Mouse (Mus musculus) thymus, postnatal 14 days (tissue): ENCODE measurements around the gene Rsrc1.
"Not testable (repeated sequence)": the region's sequence is repeated elsewhere in the genome, so short reads cannot be mapped to it uniquely, and the experiment has no call there.

ENCODE experiments used
- DNase-seq: peaks from one replicate; pipeline ENCODE4 v3.0.0; 2021

The Rsrc1 gene

DNA sequence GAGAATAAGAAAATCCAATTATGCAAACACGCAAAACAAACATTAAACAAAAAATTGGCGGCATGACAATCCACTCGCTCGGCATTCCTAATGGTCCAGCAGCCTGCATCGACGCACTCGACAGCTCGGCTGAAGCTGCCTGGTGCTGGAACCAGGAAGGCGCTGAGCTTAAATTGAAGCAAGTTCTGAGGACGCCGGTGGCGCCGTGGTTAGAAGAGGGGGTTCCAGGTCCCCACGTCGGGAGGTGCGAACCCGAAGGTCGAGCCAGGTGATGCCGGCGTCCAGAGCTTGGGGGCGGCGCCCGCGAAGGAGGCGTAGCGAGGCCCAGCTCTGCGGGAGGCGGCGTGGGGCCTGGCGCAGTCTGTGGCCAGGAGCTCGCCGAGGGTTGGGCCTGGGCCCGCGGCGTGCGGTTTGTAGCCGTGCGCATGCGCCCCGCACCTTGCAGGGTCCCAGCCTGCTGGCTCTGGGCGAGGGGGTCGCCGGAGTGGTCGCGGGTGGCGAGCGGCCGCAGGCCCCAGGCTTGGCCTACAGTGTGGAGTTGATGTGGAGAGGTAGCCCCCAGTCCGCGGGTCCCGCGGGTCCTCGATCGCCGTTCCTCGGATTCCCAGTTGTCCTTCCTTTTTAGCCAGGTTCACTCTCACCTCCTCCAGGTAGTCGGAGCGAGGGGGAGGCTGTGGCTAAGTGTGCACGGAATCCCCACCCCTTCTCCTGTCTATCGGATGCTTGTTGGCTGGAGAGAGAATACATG lies 4.5 kb downstream of the Rsrc1 start:
- peak; percentile 77 for DNase-seq

DNA sequence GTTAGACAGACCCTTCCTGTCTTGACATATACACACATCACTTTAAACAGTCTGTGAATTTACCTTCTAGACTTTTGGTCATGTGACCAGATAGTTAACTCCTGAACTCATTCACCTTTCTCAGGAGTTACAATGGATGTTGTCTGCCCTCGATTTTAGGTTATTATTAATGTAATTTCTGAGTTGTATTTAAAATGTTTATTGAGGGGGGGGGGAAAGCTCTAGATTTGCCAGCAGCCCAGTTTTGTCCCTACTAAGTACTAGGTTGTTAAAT lies 5.0 kb downstream of the Rsrc1 start:
- DNase-seq, result no peak

DNA sequence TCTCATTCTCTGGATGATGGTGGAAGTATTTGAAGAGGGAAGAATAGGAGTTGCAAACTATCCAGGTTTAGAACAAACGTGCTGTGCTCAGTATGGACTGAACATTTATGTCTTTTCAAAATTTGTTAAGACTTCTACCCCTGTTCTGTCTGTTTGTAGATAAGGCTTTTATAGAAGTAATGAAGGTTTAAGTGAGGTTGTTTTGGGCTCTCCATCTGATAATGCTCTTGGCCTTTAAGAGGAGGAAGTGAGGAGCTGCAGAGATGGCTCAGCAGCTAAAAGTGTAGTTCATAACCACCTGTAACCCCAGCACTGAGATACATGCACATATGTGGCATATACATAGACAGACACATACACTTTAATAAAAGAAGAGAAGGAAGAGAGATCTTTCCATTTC lies 15.6 kb downstream of the Rsrc1 start:
- DNase-seq, result no peak

DNA sequence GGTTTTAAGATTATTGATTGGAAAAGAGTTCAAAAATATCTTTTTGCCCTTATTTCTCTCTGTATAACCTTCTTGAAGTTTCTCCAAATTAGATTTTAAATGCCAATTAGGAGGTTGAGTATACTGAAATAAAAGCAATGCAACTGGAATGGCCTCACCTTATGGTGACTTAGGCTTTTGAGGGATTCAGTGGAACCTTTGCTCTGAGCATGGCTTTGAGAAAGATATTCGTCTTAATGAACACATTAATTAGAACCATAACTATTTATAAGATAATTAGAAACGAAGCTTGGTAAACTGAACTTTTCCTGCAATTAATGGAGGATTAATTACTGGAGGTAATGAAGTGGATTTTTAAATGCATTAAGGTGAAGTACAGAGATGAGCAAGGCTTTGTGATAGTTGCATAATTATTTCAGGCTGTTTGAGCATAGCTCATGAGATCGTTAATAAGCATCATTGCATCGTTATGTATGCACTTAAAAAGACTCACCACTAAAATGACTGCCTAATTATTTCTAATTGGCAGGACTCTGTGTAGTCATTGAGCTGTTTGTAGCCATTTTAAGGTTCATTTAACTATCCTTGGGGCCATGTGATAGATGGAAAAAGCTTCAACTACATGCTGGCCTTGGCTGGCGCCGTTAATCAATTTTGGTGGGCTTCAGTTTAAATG lies 55.3 kb downstream of the Rsrc1 start:
- no peak for DNase-seq

DNA sequence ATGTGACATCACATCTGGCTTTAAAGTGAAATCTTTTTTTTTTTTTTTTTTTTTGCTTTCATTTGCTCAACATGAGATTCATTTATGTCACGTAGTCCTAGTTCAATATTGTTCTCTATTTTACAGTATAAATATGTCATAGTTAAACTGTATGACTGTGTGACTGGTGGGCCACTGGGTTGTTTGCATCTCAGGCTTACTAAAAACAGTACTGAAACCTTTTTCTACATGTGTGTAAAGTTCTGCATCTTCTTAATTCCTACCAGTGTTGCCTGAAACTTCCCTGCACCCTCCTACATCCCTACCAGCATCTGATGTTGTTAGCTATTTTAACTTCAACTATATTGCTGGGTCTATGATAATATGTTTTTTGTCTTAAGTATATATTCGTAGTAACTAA lies 78.6 kb downstream of the Rsrc1 start:
- no peak for DNase-seq

DNA sequence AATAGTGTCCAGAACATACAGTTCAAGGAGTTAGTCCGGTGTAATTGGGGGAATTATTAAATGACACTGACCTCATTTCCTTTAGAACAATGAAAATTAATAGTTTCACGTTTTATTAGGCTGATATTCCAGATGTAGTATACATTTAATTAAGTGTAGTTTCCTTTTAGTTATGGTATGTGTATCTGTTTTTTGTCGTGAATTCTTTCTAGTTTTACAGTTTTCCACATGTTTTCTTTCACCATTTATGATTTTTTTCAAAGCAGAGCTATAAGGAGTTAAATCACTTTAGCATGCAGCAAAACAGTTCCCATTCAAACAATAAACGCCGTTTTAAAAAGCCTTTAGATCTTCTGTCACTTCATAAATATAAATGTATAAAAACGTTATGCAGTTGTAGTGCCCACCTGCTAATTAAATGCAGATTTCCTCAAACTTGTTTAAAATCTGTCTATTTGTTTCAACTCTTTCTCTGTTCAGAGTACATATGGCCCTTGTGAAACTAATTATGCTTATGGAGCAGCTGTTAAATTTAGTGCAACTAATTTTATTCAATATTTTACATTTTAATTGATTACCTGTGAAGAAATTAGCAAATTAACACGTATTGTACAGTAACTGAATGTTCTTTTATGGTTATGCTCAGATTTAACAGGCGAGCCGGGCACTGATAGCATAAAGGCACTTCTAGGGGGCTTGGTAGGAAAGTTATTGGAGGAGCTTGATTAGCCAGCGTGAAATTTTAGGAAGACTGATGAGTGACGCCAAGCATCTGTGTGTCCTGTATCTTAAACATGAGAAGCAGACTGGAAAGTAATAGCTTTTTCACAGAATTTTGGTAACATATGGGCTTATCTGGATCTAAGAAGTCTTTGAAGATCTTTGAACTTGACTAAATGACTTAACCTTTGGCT lies 89.6 kb downstream of the Rsrc1 start:
- DNase-seq, result no peak

DNA sequence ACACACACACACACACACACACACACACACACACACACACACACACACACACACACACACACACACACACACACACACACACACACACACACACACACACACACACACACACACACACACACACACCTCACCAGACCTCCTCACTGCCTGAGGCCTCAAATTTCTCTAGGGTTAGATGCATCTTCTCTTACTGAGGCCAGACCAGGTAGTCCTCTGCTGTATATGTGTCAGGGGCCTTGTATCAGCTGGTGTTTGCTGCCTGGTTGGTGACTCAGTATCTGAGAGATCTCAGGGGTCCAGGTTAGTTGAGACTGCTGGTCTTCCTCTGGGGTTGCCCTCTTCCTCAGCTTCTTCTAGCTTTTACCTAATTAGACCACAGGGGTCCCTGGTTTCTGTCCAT lies 92.5 kb downstream of the Rsrc1 start:
- not testable (repeated sequence) for DNase-seq

DNA sequence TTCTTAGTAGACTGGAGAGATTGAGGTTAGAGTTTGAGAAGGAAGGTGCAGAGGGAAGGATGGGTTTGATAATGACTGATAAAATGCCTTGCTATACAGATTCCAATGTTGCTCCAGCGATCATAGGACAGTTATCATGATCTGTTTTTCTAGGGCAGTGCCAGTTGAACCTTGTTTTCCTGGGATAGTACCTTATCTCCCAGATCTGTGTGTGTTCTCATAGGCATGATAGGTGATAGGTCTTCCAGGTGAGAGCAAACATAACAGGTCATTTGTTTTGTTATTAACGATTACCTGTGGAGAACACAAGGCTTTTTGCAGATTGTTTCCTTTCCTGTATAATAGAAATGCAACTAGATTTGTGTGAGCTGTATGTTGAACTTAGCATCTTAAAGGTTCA lies 94.3 kb downstream of the Rsrc1 start:
- no peak for DNase-seq

DNA sequence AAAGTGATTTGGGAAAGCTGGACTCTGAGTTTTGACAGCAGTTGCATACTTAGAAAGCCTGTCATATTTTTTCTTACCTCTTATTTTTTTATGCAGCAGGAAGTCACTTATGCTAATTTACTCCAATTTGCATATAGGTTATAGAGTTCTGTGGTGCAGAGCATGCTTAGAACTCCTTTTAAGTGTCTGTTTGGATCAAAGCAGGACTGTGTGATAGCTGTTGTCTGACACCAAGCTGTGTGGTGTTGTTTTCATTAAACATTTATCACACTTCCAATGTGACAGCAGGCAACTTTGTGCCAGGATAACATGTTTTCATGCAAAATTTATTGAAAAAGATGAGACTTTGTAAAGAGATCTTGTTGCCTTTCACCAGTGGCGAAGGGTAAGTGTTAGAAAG lies 103.6 kb downstream of the Rsrc1 start:
- DNase-seq, result no peak

DNA sequence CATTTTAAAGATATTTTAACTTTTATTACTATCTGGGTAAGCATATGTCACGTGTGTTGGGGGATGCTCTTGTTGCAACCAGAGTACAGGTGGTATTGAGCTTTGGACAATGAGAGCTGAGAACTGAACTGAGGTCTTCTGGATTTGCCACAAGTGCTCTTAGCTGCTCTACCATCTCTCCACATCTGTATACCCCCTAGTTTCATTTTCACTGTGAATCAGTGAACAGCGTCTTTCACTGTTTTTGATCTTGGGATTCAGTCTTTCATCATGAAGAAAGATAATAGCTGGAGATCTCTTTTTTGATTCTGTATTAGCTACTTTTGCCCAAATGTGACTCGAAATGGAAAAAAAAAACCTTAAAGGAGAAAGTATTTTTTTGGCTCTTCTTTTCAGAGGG lies 127.2 kb downstream of the Rsrc1 start:
- no peak for DNase-seq

DNA sequence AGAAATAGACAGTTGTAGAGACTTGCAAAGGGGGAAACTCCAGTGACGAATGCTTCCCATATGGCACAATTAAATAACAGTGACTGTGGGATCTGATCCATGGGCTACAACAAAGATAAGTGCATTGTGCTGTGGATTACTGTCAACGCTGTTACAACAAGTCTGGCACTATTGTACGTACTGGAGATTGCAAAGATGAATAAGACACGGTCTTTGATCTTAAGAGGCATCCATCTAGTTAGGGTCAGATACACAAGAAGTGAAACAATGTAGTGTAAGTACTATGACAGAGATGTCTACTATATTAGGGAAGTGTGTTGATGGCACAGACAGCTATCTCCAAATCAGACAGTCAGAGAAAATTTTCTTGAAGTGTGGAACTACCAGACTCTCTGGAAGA lies 135.1 kb downstream of the Rsrc1 start:
- no peak for DNase-seq

DNA sequence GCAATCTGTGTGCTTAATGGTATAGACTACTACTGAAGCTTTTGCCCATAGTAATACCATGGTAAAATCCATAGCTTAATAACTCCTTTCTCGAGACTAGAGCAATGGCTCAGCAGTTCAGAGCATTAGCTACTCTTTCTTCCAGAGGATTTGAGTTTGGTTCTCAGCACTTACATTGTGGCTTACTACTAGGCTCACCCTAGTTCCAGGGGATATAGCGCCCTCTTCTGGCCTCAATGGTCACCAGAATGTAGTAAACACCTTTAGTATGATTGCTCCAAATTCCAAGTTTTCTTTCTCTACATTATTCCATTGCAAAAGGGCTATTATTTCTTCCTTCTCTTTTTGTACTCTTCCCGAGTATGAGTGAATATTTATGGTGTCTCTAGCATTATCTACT lies 151.3 kb downstream of the Rsrc1 start:
- no peak for DNase-seq

DNA sequence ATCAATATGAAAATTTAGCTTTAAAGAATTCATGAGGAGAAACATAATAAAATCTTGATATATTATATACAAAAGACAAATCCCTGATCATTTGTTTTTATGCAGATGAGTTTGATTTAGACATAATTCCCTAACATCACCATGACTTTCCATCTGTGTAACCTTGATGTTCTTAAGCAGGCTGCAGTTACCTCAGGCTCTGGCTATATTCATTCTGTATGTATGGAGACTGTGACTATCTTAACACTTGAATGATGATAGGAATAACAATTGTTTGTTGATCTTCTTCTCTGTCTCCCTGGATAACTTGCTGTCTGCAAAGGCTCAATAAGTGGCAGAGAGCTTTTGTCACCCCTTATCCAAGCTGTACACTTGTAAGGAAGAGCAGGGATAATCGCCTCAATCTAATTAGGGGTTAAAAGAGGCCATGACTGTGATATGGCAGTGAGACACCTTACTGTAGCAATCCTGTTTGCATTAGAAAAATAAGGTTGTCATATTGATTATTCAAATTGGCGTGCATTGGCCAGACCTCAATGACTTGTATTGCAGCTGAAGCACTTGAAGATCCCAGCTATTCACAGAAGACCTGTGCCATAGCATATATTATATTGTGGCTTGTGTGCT lies 154.7 kb downstream of the Rsrc1 start:
- DNase-seq, result no peak

DNA sequence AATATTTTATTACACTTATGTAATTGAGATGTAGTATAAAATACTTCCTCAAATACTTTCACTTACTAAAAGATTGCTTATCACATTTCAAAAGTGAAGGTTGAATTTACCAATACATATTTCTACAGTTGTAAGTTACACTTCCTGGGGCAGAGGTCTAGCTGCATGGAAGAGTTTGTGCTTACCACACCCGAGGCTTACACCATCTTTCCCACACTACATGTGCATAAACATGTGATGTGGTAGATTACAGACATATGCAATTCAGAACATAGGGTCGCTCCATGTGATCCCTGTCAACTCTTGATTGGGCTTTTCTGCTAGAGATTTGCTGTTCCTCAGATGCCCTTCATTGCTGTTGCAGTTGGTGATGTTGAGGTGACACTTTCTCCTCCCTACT lies 163.8 kb downstream of the Rsrc1 start:
- no peak for DNase-seq

DNA sequence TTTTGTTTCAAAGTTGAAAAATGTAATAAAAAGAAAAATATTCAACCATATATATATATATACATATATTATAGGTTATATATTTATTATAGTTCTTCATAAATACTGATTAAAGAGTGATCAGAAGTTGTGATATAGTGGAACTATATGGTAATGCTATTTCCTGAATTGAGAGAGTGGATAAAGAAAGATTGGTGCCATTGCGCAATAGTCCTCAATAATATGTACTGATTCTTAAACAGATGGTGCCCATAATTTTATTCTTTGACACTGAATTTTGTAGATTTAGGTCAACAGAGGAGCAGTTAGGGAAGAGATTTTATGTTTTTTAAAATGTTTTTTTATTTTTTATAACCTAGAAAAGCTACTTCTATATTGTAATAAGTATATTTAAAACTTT lies 165.1 kb downstream of the Rsrc1 start:
- DNase-seq, result no peak

DNA sequence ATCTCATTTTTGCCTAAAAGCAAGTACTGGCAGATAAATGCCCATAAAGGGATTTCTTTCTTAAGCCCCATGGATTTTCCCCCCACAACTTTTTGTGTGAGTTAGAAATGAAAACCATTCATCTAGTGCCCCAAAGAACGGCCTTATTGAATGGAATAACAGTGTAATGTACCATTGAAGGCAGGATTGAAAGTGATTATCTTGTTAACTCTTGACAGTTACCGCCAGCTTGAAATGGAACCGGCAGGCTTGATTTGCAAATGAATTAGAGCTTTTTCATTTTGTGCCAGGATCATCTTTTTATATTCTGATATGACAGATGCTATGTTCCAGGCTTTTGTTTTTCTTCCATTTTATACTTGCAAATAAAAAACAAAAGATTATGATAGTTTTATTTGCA lies 166.1 kb downstream of the Rsrc1 start:
- no peak for DNase-seq

DNA sequence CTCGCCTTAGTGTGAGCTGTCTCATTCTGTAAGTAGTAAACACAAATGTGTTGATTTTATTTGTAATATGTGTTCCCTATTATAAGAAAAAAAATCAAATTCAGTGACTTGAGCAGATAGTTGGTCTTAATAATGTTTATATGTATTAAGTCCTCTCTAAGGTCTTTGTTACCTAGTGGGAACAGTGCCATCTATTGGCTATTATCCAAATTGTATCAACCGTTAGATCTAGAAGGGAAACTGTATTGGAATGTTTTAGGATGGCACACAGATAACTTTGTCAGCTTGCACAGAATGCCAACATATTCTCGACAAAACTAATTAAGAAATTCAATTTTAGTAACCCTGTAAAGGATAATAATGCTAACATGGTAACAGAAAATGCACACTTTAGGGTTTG lies 216.0 kb downstream of the Rsrc1 start:
- no peak for DNase-seq

DNA sequence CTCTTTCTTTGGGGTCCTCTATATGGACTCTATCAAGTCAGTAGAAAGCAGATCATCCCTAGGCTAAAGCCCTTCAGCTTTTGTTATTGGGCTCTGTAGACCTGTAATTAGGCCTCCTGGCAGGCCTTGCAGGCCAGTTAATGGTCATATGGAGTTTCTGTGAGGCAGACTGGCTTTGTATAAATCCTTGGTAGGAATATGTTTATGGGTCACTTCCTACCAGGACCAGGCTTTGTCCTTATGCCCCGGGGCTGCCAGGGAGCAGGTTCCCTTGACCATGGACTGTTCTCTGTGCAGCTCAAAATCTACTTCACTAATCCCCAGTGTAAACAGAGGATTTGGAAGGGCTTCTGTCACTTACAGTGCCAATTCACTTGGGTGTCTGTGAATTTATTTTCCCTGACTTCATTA lies 231.9 kb downstream of the Rsrc1 start:
- DNase-seq, result no peak

DNA sequence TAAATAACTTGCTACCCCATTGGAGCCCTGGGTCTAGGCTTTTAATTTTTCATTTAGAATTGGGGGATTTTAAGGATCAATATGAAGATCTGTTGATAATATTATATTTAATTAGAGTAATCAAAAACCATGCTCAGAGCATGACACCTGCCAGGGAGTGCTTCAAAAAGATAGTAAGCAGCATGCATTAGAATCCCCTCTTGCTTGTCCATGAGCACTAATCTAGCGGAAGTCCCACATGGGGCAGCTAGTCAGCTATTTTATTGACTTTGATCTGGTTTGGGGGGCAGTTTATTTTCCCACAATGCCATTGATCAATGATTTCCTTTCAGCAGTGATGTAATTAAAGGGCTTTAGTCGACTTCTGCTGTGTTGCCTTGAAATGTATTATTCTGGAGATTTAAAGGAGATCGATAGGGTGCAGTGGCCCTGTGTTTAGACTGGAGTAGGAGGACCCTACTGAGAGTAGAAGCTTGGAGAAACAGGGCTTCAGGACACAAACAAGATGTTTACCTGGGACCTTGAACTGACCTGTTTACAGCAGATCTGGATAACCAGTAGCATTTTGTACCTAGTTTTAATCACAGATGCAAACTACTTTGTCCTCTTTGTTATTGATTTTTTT lies 251.5 kb downstream of the Rsrc1 start:
- DNase-seq, result no peak

DNA sequence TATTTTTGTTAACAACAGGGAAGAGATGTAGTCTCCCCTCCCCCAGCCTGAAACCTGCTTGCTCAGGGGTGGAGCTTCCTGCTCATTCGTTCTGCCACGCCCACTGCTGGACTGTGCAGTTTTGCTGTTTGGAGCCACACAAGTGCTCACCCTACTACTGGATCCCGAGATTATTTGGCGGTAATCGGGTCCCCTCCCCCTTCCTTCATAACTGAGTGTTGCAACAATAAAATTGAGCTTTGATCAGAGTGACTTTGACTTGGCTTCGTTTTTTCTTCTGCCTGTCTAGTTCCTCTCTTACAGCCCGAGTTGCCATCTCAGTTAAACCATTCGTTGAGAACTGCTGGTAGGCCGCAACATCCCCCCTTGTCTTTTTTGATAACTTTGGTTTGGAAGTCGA lies 261.3 kb downstream of the Rsrc1 start:
- not testable (repeated sequence) for DNase-seq

DNA sequence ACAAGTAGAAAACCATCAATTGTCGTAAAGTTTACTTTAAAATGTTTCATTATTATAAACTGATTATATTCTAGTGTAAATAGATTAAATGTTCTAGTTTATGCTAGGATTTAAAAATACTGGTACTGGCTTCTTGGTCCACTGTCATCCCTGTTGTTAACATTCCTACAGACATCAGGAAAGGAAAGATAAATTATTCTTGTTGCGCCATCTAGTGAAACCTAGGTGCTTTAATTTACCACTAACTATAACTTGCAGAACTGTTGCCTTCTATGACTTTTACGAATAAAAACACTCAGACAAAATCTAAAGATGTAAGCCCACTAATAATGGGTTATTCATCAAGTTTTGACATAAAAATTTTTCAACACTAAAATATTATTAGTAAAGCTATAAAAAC lies 286.3 kb downstream of the Rsrc1 start:
- no peak for DNase-seq

DNA sequence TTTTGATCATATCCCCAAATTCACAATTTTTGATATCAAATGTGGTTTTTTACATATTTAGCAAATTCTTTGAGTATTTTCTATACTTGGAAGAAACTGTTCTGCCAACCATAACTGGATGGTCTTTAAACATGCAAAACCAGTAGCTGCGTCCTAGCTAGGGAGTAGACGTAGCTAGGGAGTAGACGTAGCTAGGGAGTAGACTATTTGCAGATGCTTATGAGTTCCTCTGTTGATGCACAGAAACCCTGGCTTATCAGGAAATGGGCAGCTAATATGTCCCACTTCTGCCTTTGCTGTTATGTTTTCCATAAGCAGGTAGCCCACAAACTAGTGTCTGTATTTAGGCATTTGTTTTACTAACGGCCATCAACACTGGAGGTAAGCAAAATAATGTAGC lies 298.6 kb downstream of the Rsrc1 start:
- DNase-seq, result no peak

DNA sequence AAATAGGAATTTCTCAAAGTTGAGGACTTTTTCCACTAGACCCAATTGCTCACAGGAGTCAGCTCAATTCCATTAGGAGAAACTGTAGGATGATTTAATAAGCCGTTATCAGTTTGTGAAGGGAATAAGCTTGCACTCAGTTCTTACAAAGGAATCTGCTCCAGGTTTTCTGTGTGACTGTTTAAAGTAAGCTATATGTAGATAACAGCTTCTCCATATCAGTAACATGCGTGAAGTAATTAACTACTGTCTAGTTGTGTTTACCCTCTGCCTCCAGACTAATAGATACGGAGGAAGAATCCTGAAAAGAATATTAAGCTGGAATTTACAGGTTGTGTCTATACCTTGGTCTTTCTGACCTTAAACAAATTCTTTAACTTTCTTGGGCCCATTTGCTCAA lies 299.1 kb downstream of the Rsrc1 start:
- DNase-seq, result no peak
